Mouse (Mus musculus): ENCODE results near the gene Tgfbi. TPM values are rescaled to one million over a fixed set of nuclear protein-coding genes. Genes with fewer than 3 reads are reported as not detected.
A peak's percentile ranks its signal among the peaks of the same experiment; 100 is the strongest.

The Tgfbi gene
- polyA plus RNA-seq, 1 experiment from 2014 or later: 123 TPM

GRCm38 (mm10) chr13:56600216-56600890, 9.0 kb upstream of the Tgfbi start:
- peak; percentile 27; the same call in 1 of the 2 replicates for ATAC-seq
- Histone ChIP-seq H3K4me1 (replicated peaks) (peaks cover 45% of the 10 kb centered on the region), H3K9me3 (no peaks in the 10 kb centered on the region), H3K36me3 (no peaks in the 10 kb centered on the region), H3K4me3 (replicated peaks) (no peak overlapping the region), H3K9ac (no peak overlapping the region), H3K4me2 (replicated peaks) (no peak overlapping the region), H3K27ac (peak overlapping the region; percentile 83), H3K27me3 (replicated peaks) (no peaks in the 10 kb centered on the region)
- WGBS: 38% methylated on average over 10 of the region's 10 CpGs

- H3K4me3 ChIP-seq (replicated peaks): no peak overlapping the region
- peak; percentile 77 for ATAC-seq
- peaks cover 42% of the 10 kb centered on the region for H3K4me1 ChIP-seq (replicated peaks)
- no peaks in the 10 kb centered on the region for H3K36me3 ChIP-seq
- H3K4me2 ChIP-seq (replicated peaks): no peak overlapping the region
- H3K9ac ChIP-seq: no peak overlapping the region
- H3K27ac ChIP-seq: peak overlapping the region; percentile 83
- 38% methylated on average over 11 of the region's 11 CpGs for WGBS
- H3K27me3 ChIP-seq (replicated peaks): no peaks in the 10 kb centered on the region
- H3K9me3 ChIP-seq: no peaks in the 10 kb centered on the region
These were observed 8.1 kb upstream of the Tgfbi start for GRCm38 (mm10) chr13:56601199-56601598.

GRCm38 (mm10) chr13:56605503-56605902, 3.8 kb upstream of the Tgfbi start:
- 87% methylated on average over 9 of the region's 9 CpGs for WGBS
- Histone ChIP-seq H3K4me1 (replicated peaks) (peaks cover 53% of the 10 kb centered on the region), H3K9ac (no peak overlapping the region), H3K9me3 (no peaks in the 10 kb centered on the region), H3K27ac (no peak overlapping the region), H3K27me3 (replicated peaks) (0 out of 2 replicates have a peak, but pooled peaks cover 4% of the 10 kb centered on the region), H3K4me3 (replicated peaks) (no peak overlapping the region), H3K36me3 (no peaks in the 10 kb centered on the region), H3K4me2 (replicated peaks) (no peak overlapping the region)
- ATAC-seq: no peak

GRCm38 (mm10) chr13:56606724-56607123, 2.6 kb upstream of the Tgfbi start:
- ATAC-seq: no peak
- no peak overlapping the region for H3K4me3 ChIP-seq (replicated peaks)
- H3K9me3 ChIP-seq: no peaks in the 10 kb centered on the region
- no peaks in the 10 kb centered on the region for H3K36me3 ChIP-seq
- WGBS: 62% methylated on average over 11 of the region's 11 CpGs
- H3K9ac ChIP-seq: no peak overlapping the region
- peaks cover 51% of the 10 kb centered on the region for H3K4me1 ChIP-seq (replicated peaks)
- H3K4me2 ChIP-seq (replicated peaks): no peak overlapping the region
- 0 out of 2 replicates have a peak, but pooled peaks cover 4% of the 10 kb centered on the region for H3K27me3 ChIP-seq (replicated peaks)
- H3K27ac ChIP-seq: peak overlapping the region; percentile 72

GRCm38 (mm10) chr13:56607225-56607624, 2.1 kb upstream of the Tgfbi start:
- H3K4me3 ChIP-seq (replicated peaks): no peak overlapping the region
- WGBS: 21% methylated on average over 7 of the region's 7 CpGs
- no peaks in the 10 kb centered on the region for H3K9me3 ChIP-seq
- H3K36me3 ChIP-seq: no peaks in the 10 kb centered on the region
- no peak overlapping the region for H3K9ac ChIP-seq
- H3K4me2 ChIP-seq (replicated peaks): 0 out of 2 replicates have a peak overlapping the region, but pooled peaks have one; percentile 11
- peaks cover 54% of the 10 kb centered on the region for H3K4me1 ChIP-seq (replicated peaks)
- ATAC-seq: peak; percentile 19; the same call in 1 of the 2 replicates
- H3K27ac ChIP-seq: peak overlapping the region; percentile 72
- 0 out of 2 replicates have a peak, but pooled peaks cover 4% of the 10 kb centered on the region for H3K27me3 ChIP-seq (replicated peaks)

GRCm38 (mm10) chr13:56607846-56608245, 1.5 kb upstream of the Tgfbi start:
- no peak for ATAC-seq
- Histone ChIP-seq H3K4me1 (replicated peaks) (peaks cover 60% of the 10 kb centered on the region), H3K4me3 (replicated peaks) (no peak overlapping the region), H3K27me3 (replicated peaks) (0 out of 2 replicates have a peak, but pooled peaks cover 4% of the 10 kb centered on the region), H3K9me3 (no peaks in the 10 kb centered on the region), H3K36me3 (no peaks in the 10 kb centered on the region), H3K4me2 (replicated peaks) (no peak overlapping the region), H3K27ac (peak overlapping the region; percentile 72), H3K9ac (no peak overlapping the region)
- WGBS: 62% methylated on average over 4 of the region's 4 CpGs

GRCm38 (mm10) chr13:56611129-56611528, 1.8 kb downstream of the Tgfbi start:
- H3K9me3 ChIP-seq: no peaks in the 10 kb centered on the region
- H3K4me3 ChIP-seq (replicated peaks): peak overlapping the region; percentile 63
- WGBS: 56% methylated on average over 4 of the region's 4 CpGs
- no peaks in the 10 kb centered on the region for H3K36me3 ChIP-seq
- H3K27me3 ChIP-seq (replicated peaks): 0 out of 2 replicates have a peak, but pooled peaks cover 4% of the 10 kb centered on the region
- ATAC-seq: no peak
- H3K4me1 ChIP-seq (replicated peaks): peaks cover 84% of the 10 kb centered on the region
- peak overlapping the region; percentile 81 for H3K9ac ChIP-seq
- peak overlapping the region; percentile 99 for H3K4me2 ChIP-seq (replicated peaks)
- H3K27ac ChIP-seq: peak overlapping the region; percentile 32; the same call in 1 of the 2 replicates

GRCm38 (mm10) chr13:56611741-56612140, 2.4 kb downstream of the Tgfbi start:
- Histone ChIP-seq H3K27ac (0 out of 2 replicates have a peak overlapping the region, but pooled peaks have one; percentile 54), H3K4me3 (replicated peaks) (peak overlapping the region; percentile 6; the same call in 1 of the 2 replicates), H3K4me1 (replicated peaks) (peaks cover 84% of the 10 kb centered on the region), H3K4me2 (replicated peaks) (peak overlapping the region; percentile 99), H3K9ac (0 out of 2 replicates have a peak overlapping the region, but pooled peaks have one; percentile 4), H3K27me3 (replicated peaks) (0 out of 2 replicates have a peak, but pooled peaks cover 4% of the 10 kb centered on the region), H3K36me3 (no peaks in the 10 kb centered on the region), H3K9me3 (no peaks in the 10 kb centered on the region)
- ATAC-seq: no peak
- 26% methylated on average over 3 of the region's 3 CpGs for WGBS

- Histone ChIP-seq H3K4me1 (replicated peaks) (peaks cover 82% of the 10 kb centered on the region), H3K27me3 (replicated peaks) (0 out of 2 replicates have a peak, but pooled peaks cover 4% of the 10 kb centered on the region), H3K4me3 (replicated peaks) (0 out of 2 replicates have a peak overlapping the region, but pooled peaks have one; percentile 6), H3K4me2 (replicated peaks) (peak overlapping the region; percentile 99), H3K9me3 (no peaks in the 10 kb centered on the region), H3K27ac (peak overlapping the region; percentile 54; the same call in 1 of the 2 replicates), H3K9ac (peak overlapping the region; percentile 4; the same call in 1 of the 2 replicates), H3K36me3 (no peaks in the 10 kb centered on the region)
- ATAC-seq: no peak
- WGBS: 21% methylated on average over 10 of the region's 10 CpGs
These were observed 3.0 kb downstream of the Tgfbi start for GRCm38 (mm10) chr13:56612331-56612730.

- Histone ChIP-seq H3K9ac (no peak overlapping the region; the same call in 1 of the 2 replicates), H3K4me2 (replicated peaks) (no peak overlapping the region; the same call in 1 of the 2 replicates), H3K27me3 (replicated peaks) (0 out of 2 replicates have a peak, but pooled peaks cover 4% of the 10 kb centered on the region), H3K27ac (0 out of 2 replicates have a peak overlapping the region, but pooled peaks have one; percentile 8), H3K36me3 (no peaks in the 10 kb centered on the region), H3K4me3 (replicated peaks) (no peak overlapping the region), H3K9me3 (no peaks in the 10 kb centered on the region), H3K4me1 (replicated peaks) (peaks cover 73% of the 10 kb centered on the region)
- no peak for ATAC-seq
- WGBS: 45% methylated on average over 9 of the region's 9 CpGs
These were observed 4.2 kb downstream of the Tgfbi start for GRCm38 (mm10) chr13:56613366-56613998.

GRCm38 (mm10) chr13:56614768-56615167, 5.4 kb downstream of the Tgfbi start:
- H3K4me2 ChIP-seq (replicated peaks): no peak overlapping the region
- peaks cover 60% of the 10 kb centered on the region for H3K4me1 ChIP-seq (replicated peaks)
- no peak overlapping the region for H3K27ac ChIP-seq
- H3K27me3 ChIP-seq (replicated peaks): 0 out of 2 replicates have a peak, but pooled peaks cover 4% of the 10 kb centered on the region
- H3K4me3 ChIP-seq (replicated peaks): no peak overlapping the region
- no peaks in the 10 kb centered on the region for H3K36me3 ChIP-seq
- WGBS: 47% methylated on average over 3 of the region's 3 CpGs
- H3K9me3 ChIP-seq: no peaks in the 10 kb centered on the region
- H3K9ac ChIP-seq: no peak overlapping the region
- no peak for ATAC-seq

- 83% methylated on average over 10 of the region's 10 CpGs for WGBS
- H3K4me3 ChIP-seq (replicated peaks): no peak overlapping the region
- H3K4me2 ChIP-seq (replicated peaks): no peak overlapping the region
- H3K4me1 ChIP-seq (replicated peaks): peaks cover 56% of the 10 kb centered on the region
- no peak overlapping the region for H3K9ac ChIP-seq
- H3K27ac ChIP-seq: no peak overlapping the region
- 0 out of 2 replicates have a peak, but pooled peaks cover under 1% of the 10 kb centered on the region for H3K27me3 ChIP-seq (replicated peaks)
- no peak for ATAC-seq
- H3K9me3 ChIP-seq: no peaks in the 10 kb centered on the region
- no peaks in the 10 kb centered on the region for H3K36me3 ChIP-seq
These were observed 5.9 kb downstream of the Tgfbi start for GRCm38 (mm10) chr13:56615223-56615622.

All from intestine, embryonic 15.5 days (tissue).